Mouse (Mus musculus): ENCODE measurements around the gene Olfr420.

Gene Olfr420

DNA sequence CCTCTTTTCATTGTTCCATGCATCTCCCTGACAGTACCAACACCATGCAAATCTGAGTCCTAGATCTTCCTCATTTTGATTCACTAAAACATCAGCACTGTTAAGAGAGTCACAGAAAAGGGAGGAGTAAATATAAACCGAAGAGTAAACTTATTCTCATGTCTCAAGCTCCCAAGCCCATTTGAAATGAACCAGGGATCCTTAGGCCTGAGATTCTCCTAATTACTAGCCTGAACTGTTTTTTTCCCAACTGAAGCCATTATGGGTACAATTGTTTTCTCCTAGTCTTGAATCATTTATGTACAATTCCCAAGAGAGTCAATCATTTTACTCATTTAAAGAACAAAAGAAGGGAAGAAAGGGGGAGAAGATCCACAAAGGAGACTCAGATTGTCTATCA lies at the start of gene Olfr420:
Olfr420 (plus strand) TSS at position 301 of the 400 bp plus-strand sequence.
- no peak for DNase-seq (ENCODE audit: low spot score)

DNA sequence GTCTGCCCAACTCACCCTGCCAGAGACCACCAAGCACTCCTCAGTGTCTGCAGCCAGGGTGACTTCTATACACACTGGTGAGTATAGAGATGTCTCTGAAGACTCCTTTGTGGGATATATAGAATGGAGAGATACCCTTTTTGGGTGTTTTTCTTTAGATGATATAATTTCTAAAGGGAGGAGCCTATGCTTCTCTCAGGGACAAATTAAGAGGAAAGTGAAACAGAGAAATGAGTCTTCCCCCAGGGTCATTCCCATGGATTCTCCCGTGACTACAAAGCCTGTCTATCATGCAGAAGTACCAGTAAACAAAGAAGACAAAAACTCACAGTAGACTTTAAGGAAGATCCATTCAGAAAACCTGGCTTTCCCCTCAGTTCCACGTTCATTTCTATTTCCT lies 34.4 kb upstream of the Olfr420 start, which contains the start of gene Olfr231:
Olfr231 (minus strand) TSS at position 101 of the 400 bp plus-strand sequence.
- no peak for DNase-seq (ENCODE audit: low spot score)

GRCm38 (mm10) chr1:174131217-174131616 lies 24.2 kb upstream of the Olfr420 start, which contains the start of gene Olfr424:
Olfr424 (plus strand) TSS chr1:174131517.
- DNase-seq (ENCODE audit: low spot score) = no peak

DNA sequence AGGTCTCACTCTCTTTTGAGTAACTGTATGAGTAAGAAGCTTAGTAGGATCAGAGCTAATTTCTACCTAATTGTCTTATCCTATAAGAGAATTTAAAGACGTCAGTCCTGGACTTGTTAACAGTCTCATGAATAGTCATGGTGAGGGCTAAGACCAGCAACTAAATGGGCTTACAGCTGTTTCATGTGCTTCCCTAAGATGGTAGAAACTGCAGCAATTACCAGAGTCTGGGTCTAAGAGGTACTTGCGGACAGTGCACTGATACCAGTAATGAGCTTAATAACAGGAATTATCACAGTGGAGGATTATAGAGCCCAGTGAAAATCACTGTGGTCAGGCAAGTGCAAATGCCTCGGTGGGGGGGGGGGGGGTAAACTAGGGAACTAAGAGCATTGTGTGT lies 23.4 kb upstream of the Olfr420 start:
- no peak for DNase-seq (ENCODE audit: low spot score)

DNA sequence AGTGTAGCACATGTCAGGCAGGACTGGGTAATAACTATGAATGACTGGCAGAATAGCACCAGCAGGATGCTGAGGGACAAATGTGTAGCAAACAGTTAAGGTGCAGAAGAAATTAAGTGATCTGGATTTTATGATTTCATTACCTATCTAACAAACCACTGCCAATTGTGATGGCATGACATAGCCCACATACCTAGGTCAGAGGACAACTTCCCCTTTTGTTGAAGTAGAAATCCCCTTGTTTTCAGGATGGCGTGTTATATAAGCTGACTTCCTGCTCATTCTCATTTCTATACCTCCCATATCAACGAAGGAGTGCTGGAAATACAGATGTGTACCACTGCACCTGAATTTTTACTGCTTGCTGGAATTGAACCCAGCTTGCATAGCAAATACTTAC lies 14.0 kb upstream of the Olfr420 start:
- DNase-seq (ENCODE audit: low spot score) = no peak

DNA sequence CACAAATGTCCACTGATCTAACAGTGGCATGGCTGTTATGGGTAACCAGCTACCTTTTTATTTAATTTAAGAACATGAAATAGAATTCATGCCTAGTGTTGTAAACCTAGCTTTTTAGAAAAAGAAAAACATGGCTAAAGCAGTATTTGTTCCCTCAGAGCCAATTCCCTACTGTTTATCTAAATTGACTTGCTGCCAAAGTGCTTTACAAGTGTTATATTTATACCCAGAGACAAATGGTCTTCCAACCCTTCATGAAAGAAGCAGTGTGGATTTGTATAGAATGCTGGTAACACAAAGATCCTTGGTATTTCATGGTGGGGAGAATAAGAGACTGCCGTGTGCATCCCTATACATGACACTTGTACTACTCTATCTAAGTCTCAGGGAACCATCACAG lies 8.7 kb upstream of the Olfr420 start:
- no peak for DNase-seq (ENCODE audit: low spot score)

- DNase-seq (ENCODE audit: low spot score) = no peak
These were observed 6.1 kb upstream of the Olfr420 start for GRCm38 (mm10) chr1:174149289-174149688.

GRCm38 (mm10) chr1:174157622-174158021 lies 2.2 kb downstream of the Olfr420 start:
- DNase-seq (ENCODE audit: low spot score) = no peak

GRCm38 (mm10) chr1:174158512-174158911 lies 3.1 kb downstream of the Olfr420 start:
- no peak for DNase-seq (ENCODE audit: low spot score)

DNA sequence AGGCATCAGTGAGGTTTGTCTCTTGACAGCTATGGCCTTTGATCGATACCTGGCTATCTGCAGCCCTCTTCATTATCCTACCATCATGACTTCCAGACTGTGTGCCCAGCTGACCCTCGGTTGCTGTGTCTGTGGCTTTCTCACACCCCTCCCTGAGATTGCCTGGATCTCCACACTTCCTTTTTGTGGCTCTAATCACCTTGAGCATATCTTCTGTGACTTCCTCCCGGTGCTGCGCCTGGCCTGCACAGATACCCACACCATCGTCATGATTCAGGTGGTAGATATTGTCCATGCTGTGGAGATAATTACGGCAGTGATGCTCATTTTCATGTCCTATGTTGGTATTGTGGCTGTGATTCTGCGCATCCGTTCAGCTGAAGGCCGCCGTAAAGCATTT lies 3.7 kb downstream of the Olfr420 start:
- DNase-seq (ENCODE audit: low spot score) = no peak

DNA sequence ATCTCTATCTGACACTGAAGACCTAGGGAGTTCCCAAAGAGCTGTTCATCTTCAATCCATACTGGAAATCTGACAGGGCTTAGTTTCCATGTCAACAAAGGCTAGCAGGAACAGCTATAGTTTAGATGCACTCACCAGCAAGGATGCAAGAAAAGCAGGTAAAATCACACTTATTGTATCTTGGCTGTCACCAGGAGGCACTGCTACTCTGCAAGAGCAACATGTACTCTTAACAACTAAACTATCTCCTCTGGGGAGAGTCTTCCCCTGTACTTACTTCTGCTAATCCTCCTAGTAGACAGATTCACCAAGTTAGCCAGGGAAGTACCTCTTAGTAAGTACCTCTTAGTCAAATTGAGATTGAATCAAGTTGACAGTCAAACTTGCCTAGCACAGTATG lies 13.6 kb downstream of the Olfr420 start:
- DNase-seq (ENCODE audit: low spot score) = no peak

GRCm38 (mm10) chr1:174170706-174171501 lies 15.5 kb downstream of the Olfr420 start:
- DNase-seq (ENCODE audit: low spot score) = no peak

DNA sequence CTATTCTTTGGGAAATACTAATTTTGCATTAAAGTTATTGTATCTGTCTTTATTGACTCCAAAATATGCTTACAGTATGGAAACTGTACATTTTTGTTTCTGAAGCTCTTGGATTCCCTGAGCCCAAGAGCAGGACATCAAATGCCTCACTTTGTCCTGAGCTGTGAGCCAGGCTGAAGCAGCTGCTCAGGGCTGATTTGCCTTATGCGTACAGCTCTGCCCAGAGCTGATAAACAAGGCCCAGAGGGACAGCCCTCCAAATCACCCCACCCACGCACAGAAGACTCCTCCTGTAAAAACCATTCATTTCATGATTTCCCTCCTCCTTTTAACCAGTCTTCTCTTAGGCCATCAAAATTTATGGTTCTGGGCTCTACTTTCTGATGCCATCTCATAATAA lies 16.1 kb downstream of the Olfr420 start:
- no peak for DNase-seq (ENCODE audit: low spot score)

- DNase-seq (ENCODE audit: low spot score) = no peak
These were observed 17.2 kb downstream of the Olfr420 start, which contains the start of gene Spta1 for GRCm38 (mm10) chr1:174172605-174173004. Spta1 (plus strand) TSS chr1:174172776.

- DNase-seq (ENCODE audit: low spot score) = no peak
These were observed 49.3 kb downstream of the Olfr420 start for GRCm38 (mm10) chr1:174204699-174205098.

Measured in adipocyte (in vitro differentiated cells).